Mouse (Mus musculus): ENCODE results near the gene Ap1g2. TPM values are rescaled to one million over a fixed set of nuclear protein-coding genes. Genes with fewer than 3 reads are reported as not detected.

Gene Ap1g2
- polyA plus RNA-seq, 1 experiment from 2014 or later: 52.9 TPM

DNA sequence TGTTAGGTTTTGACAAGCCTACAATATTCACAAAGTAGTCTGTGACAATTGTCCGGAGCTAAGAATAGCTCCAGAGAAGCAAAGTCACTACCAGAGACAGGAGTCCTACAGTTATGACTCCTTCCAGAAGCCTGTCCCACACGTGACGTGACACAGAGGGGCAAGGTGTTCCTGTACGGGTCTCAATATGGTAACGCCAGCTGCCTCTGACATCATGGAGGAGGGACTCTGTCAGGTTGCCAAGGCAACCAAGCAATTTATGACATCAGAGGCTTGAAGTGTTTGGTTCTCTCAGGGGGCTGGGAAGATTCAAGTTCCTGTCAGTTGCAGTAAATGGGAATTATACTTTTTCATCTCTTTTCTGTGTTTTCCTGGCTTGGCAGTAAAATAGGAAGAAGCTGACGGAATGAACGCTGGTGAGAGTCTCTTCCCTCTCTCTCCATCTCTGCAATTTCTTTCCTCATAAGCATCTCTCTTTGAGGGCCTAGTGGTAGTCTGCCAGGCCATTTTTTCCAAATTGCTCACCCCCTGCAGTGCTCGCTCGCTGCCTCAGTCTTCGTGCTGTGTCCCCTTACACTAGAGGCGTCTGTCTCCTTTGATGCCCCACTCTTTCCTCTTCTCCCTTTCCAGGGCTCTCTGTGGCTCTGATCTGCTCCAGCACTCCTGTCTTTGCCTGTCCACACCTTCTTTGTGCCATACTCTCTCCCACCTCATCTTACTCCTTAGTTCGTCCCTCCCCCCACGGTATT is 17.0 kb downstream of the Ap1g2 start:
- Histone ChIP-seq H3K36me3 (ENCODE audit: control insufficient read depth, insufficient read depth, low read length) (no peaks in the 10 kb centered on the region), H3K9ac (ENCODE audit: low read depth, low read length) (no peak overlapping the region), H3K4me3 (ENCODE audit: low read depth, low read length) (no peak overlapping the region), H3K27me3 (replicated peaks; ENCODE audit: control insufficient read depth, insufficient read depth, low read length) (no peaks in the 10 kb centered on the region), H3K4me1 (replicated peaks; ENCODE audit: control insufficient read depth, insufficient read depth, low read length) (peaks cover 19% of the 10 kb centered on the region), H3K27ac (ENCODE audit: low read depth, low read length) (no peak overlapping the region), H3K4me2 (no peak overlapping the region), H3K9me3 (ENCODE audit: control insufficient read depth, low read length) (no peaks in the 10 kb centered on the region)
- WGBS: 61% methylated on average over 13 of the region's 13 CpGs
- DNase-seq (ENCODE audit: low spot score) (no peak), ATAC-seq (replicated peaks; ENCODE audit: low FRiP score) (no peak)

DNA sequence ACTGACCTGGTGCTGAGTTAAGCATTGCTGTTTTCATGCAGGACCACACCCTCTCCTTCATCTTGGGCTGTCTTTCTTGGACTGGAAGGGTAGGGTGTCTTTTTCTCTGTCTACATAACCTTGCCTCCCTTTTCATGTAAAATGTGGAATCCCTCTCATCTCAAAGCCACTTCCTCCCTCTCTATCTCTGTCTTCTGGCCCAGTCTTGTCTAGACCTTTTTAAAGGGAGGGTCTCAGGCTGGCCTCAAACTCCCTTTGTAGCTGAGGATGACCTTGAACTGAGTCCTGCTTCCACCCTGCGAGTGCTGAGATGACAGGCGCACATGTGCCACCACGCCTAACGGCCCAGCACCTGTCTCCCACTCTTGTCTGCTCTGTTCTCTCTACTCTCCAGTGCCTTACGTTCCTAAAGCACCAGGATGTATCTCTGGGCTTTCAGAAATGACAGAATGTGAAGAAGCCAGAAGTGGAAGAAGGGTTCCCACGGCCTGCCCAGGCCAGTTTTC is 20.3 kb downstream of the Ap1g2 start:
- no peaks in the 10 kb centered on the region for H3K9me3 ChIP-seq (ENCODE audit: control insufficient read depth, low read length)
- H3K4me1 ChIP-seq (replicated peaks; ENCODE audit: control insufficient read depth, insufficient read depth, low read length): peaks cover 15% of the 10 kb centered on the region
- no peak for ATAC-seq (replicated peaks; ENCODE audit: low FRiP score)
- H3K36me3 ChIP-seq (ENCODE audit: control insufficient read depth, insufficient read depth, low read length): no peaks in the 10 kb centered on the region
- 82% methylated on average over 6 of the region's 6 CpGs for WGBS
- no peak overlapping the region for H3K4me2 ChIP-seq
- no peak for DNase-seq (ENCODE audit: low spot score)
- H3K4me3 ChIP-seq (ENCODE audit: low read depth, low read length): no peak overlapping the region
- no peak overlapping the region for H3K9ac ChIP-seq (ENCODE audit: low read depth, low read length)
- H3K27me3 ChIP-seq (replicated peaks; ENCODE audit: control insufficient read depth, insufficient read depth, low read length): no peaks in the 10 kb centered on the region
- no peak overlapping the region for H3K27ac ChIP-seq (ENCODE audit: low read depth, low read length)

DNA sequence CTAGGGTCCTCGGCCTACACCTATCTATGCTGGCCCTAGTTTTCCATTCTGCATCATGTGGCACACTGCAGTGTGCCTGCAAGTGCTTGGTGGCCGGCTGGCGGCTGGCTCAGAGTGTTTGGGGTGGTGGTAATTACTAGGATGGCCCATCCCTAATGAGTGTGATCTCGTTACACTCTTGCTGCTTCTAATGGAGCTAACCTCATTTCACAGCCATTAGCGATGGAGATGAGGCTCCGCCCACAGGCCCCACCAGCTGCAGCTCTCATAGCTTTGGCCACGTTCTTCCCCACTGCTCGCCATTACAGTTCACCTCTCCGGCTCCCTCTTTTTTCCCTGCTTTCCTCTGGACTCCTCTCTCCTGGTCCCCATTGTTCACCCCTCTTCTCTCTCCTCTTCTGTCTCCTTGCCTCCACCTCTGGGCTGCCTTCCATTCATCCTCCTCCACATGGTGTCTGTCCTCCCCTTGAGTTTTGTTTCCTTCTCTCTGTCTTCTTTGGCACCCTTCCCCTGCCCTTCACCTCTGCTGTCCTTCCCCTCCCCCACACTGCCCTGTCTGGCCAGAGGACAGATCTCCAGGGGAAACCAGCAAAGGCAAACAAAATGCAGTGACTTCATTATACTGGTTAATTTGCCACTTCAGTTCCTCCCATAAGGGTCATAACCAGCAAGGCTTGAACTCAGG is 20.9 kb downstream of the Ap1g2 start:
- no peak for DNase-seq (ENCODE audit: low spot score)
- 0 out of 2 replicates have a peak, but pooled peaks have one; percentile 18 for ATAC-seq (replicated peaks; ENCODE audit: low FRiP score)

DNA sequence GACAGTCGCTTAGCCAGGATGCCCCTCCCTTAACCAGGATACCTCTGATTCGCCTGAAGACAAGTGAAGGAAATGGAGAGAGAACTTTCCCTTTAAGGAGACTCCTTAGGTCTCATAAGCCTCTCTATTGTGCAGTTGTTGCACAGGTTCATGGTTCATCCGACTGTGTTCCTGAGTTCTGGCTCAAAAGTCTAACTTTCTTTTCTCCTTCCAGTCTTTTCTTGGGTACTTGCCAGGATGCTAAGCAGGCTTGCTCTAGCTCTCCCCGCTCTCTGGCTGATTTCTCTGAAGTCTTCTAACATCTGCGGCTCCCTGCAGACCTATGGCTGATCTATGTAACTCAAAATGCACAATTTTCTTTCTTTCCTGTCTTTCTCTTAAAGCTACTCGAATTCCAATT is 22.9 kb downstream of the Ap1g2 start:
- ATAC-seq (replicated peaks; ENCODE audit: low FRiP score): no peak
- 79% methylated on average over 6 of the region's 6 CpGs for WGBS
- H3K27ac ChIP-seq (ENCODE audit: low read depth, low read length): no peak overlapping the region

More for the DNA sequence above, 20.9 kb downstream of the Ap1g2 start:
- no peak overlapping the region for H3K27ac ChIP-seq (ENCODE audit: low read depth, low read length)
- 61% methylated on average over 9 of the region's 9 CpGs for WGBS
- H3K4me1 ChIP-seq (replicated peaks; ENCODE audit: control insufficient read depth, insufficient read depth, low read length): peaks cover 11% of the 10 kb centered on the region; the same call in 1 of the 2 replicates
- H3K4me3 ChIP-seq (ENCODE audit: low read depth, low read length): no peak overlapping the region
- no peaks in the 10 kb centered on the region for H3K36me3 ChIP-seq (ENCODE audit: control insufficient read depth, insufficient read depth, low read length)
- no peak overlapping the region for H3K9ac ChIP-seq (ENCODE audit: low read depth, low read length)
- H3K4me2 ChIP-seq: no peak overlapping the region
- H3K9me3 ChIP-seq (ENCODE audit: control insufficient read depth, low read length): no peaks in the 10 kb centered on the region
- H3K27me3 ChIP-seq (replicated peaks; ENCODE audit: control insufficient read depth, insufficient read depth, low read length): no peaks in the 10 kb centered on the region

DNA sequence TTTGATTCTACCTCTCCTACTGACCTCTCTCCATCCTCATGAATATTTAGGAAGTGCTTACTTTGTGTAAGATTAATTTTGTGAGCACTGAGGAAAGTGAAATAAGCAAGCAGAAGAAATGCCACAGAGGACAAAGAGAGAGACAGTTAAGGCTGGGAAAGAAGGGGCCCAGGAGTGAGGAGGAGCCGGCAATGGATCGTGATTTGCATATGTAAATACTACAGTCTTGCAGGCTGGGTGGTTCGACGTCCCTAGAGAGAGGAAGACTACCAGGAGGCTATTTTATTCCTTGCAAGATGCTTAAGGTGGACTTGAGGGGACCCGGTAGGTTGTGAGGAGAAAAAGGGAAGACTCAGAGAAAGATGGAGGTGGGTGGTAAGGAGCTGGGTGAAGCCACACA is 25.3 kb downstream of the Ap1g2 start:
- no peak overlapping the region for H3K27ac ChIP-seq (ENCODE audit: low read depth, low read length)
- no peak overlapping the region for H3K9ac ChIP-seq (ENCODE audit: low read depth, low read length)
- no peak overlapping the region for H3K4me3 ChIP-seq (ENCODE audit: low read depth, low read length)
- 33% methylated on average over 5 of the region's 5 CpGs for whole genome bisulfite sequencing
- no peaks in the 10 kb centered on the region for H3K36me3 ChIP-seq (ENCODE audit: control insufficient read depth, insufficient read depth, low read length)
- no peaks in the 10 kb centered on the region for H3K9me3 ChIP-seq (ENCODE audit: control insufficient read depth, low read length)
- no peak for ATAC-seq (replicated peaks; ENCODE audit: low FRiP score)
- DNase-seq (ENCODE audit: low spot score): no peak
- H3K4me1 ChIP-seq (replicated peaks; ENCODE audit: control insufficient read depth, insufficient read depth, low read length): peaks cover 24% of the 10 kb centered on the region
- H3K4me2 ChIP-seq: no peak overlapping the region
- H3K27me3 ChIP-seq (replicated peaks; ENCODE audit: control insufficient read depth, insufficient read depth, low read length): peaks cover 17% of the 10 kb centered on the region

More for the DNA sequence above, 22.9 kb downstream of the Ap1g2 start:
- Histone ChIP-seq H3K36me3 (ENCODE audit: control insufficient read depth, insufficient read depth, low read length) (no peaks in the 10 kb centered on the region), H3K4me2 (no peak overlapping the region), H3K4me3 (ENCODE audit: low read depth, low read length) (no peak overlapping the region), H3K4me1 (replicated peaks; ENCODE audit: control insufficient read depth, insufficient read depth, low read length) (peaks cover 16% of the 10 kb centered on the region), H3K27me3 (replicated peaks; ENCODE audit: control insufficient read depth, insufficient read depth, low read length) (peaks cover 5% of the 10 kb centered on the region), H3K9ac (ENCODE audit: low read depth, low read length) (no peak overlapping the region), H3K9me3 (ENCODE audit: control insufficient read depth, low read length) (no peaks in the 10 kb centered on the region)
- DNase-seq (ENCODE audit: low spot score): no peak

DNA sequence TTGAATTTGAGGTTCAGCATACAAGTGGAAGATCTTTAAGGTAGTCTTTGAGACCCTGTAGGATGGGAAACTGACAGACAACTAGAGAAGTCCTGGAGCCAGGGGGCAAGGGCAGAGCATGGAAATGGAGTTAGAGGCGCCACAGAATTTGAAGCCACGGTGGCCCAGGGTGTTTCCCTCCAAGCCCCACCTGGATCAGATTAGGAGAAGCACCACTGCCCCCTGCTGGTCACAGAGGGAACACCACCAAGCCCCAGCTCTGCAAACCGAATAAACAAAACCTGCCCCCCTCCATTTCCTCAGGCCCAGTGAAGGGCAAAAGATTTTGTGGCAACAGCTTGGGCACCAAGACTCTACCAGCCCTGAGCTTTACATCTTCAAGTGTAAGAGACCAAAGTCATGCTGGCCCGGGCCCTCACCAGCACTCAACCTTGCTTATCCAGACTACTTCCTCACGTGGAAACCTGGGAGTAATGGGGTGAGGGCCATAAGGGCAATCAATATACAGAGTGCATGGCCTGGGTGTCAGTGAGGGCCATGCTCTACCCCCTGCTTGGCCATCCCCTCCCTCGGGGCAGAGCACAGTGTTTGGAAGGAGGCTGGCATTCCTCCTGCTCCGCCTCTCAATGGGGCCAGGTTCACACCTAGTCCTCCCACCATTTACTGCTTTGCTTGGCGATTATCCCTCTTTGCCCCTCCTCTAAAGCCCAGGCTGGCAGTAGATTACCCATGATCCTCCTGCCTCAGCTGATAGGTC is 27.0 kb downstream of the Ap1g2 start:
- Histone ChIP-seq H3K27me3 (replicated peaks; ENCODE audit: control insufficient read depth, insufficient read depth, low read length) (peaks cover 21% of the 10 kb centered on the region), H3K36me3 (ENCODE audit: control insufficient read depth, insufficient read depth, low read length) (no peaks in the 10 kb centered on the region), H3K9me3 (ENCODE audit: control insufficient read depth, low read length) (no peaks in the 10 kb centered on the region), H3K4me3 (ENCODE audit: low read depth, low read length) (peak overlapping the region; percentile 13), H3K27ac (ENCODE audit: low read depth, low read length) (no peak overlapping the region; the same call in 1 of the 2 replicates), H3K4me2 (peak overlapping the region; percentile 58), H3K9ac (ENCODE audit: low read depth, low read length) (no peak overlapping the region), H3K4me1 (replicated peaks; ENCODE audit: control insufficient read depth, insufficient read depth, low read length) (peaks cover 18% of the 10 kb centered on the region)
- 27% methylated on average over 8 of the region's 8 CpGs for WGBS
- peak; percentile 78 for DNase-seq (ENCODE audit: low spot score)
- ATAC-seq (replicated peaks; ENCODE audit: low FRiP score): peak; percentile 53

DNA sequence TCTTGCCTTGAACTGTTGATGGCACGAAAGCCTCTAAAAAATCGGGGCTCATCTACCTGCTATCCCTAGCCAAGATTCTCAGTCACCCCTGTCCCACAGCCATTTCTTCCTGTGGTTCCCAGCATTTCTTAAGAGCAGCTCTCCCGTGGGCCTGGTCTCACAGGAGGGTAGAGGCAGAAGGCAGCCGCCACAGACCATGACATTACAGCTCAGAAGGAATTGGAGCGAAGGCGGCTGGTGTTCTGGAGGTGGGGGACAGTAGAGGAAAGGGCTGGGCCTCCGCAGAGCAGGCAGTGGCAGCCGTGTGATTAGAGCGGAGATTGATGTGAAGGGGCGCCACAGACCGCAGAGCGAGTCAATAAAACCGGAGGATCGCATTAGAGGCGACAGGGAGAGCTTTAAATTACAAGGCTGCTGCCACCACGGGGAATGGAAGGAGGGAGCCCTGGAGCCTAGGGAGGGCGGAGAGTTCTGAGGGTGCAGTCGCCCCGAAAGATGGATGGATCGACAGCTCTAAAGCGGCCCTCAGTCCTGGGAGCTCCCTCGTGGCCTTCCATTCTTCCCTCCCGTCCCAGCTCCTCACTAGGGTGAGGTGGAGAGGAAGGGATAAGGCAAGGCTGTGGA is 27.9 kb downstream of the Ap1g2 start:
- Histone ChIP-seq H3K4me1 (replicated peaks; ENCODE audit: control insufficient read depth, insufficient read depth, low read length) (peaks cover 18% of the 10 kb centered on the region), H3K4me3 (ENCODE audit: low read depth, low read length) (peak overlapping the region; percentile 13), H3K27me3 (replicated peaks; ENCODE audit: control insufficient read depth, insufficient read depth, low read length) (peaks cover 25% of the 10 kb centered on the region), H3K36me3 (ENCODE audit: control insufficient read depth, insufficient read depth, low read length) (no peaks in the 10 kb centered on the region), H3K9ac (ENCODE audit: low read depth, low read length) (0 out of 2 replicates have a peak overlapping the region, but pooled peaks have one; percentile 26), H3K27ac (ENCODE audit: low read depth, low read length) (no peak overlapping the region), H3K9me3 (ENCODE audit: control insufficient read depth, low read length) (no peaks in the 10 kb centered on the region), H3K4me2 (peak overlapping the region; percentile 58)
- 3% methylated on average over 23 of the region's 23 CpGs for WGBS
- ATAC-seq (replicated peaks; ENCODE audit: low FRiP score) (0 out of 2 replicates have a peak, but pooled peaks have one; percentile 6), DNase-seq (ENCODE audit: low spot score) (no peak)
